Mouse (Mus musculus): ENCODE measurements around the gene Impdh1. TPM values are rescaled to one million over a fixed set of nuclear protein-coding genes. Genes with fewer than 3 reads are reported as not detected.

Gene Impdh1
- polyA plus RNA-seq, 2 experiments: 5.2 to 5.8 TPM

DNA sequence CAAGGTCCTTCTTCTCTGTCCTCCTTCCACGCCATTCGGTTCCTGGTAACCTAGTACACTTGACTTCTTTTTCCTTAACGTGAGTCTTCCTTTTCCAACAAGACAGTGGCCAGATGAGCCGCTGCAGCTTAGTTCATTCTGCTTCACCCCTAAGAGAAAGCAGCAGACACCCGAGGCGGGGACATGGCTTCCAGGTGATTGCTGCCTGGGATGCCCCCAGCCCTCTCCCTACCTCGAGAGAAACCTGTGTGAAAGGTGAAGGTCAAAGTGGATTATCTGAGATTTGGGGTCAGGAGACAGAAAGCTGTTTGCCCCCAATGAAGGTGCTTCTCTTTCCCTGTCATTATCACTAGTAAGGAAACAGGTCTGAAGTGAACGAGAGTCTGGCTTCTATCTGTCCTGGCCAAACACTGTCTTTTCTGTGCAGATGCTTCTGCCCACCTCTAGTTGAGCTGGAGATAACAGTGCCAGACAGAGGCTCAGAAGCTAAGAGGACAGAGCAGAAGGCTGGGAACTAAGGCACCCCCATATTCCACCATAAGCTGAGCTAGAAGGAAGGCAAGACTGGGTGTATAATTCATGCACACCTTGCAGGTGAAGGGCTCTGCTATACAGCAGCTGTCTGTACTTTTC lies 16.8 kb downstream of the Impdh1 start:
- Histone ChIP-seq H3K27me3 (ENCODE audit: control insufficient read depth, insufficient read depth, low read length) (no peaks in the 10 kb centered on the region; the same call in none of the 2 replicates), H3K4me3 (ENCODE audit: insufficient read depth in 1 of 2, low read depth in 2 of 2, low read length in 2 of 2) (peak overlapping the region in 1 of 2 experiments; percentile 45; a peak in 2 of 4 replicates), H3K4me2 (ENCODE audit: low read depth) (peak overlapping the region; percentile 42), H3K9ac (replicated peaks) (no peak overlapping the region), H3K9me3 (ENCODE audit: control insufficient read depth, low read length) (no peaks in the 10 kb centered on the region), H3K4me1 (replicated peaks; ENCODE audit: control insufficient read depth in 2 of 2, insufficient read depth in 2 of 2, low read length in 1 of 2) (peaks cover 0 to 2% of the 10 kb centered on the region in 2 experiments; a peak in 1 of 4 replicates), H3K27ac (no peak overlapping the region), H3K36me3 (replicated peaks; ENCODE audit: control insufficient read depth, insufficient read depth, low read depth) (no peaks in the 10 kb centered on the region)
- TF ChIP-seq CTCF (IDR thresholded peaks at IDR 0.05; ENCODE audit: low read depth): no peak
- TF ChIP-seq EP300 (IDR thresholded peaks at IDR 0.05; ENCODE audit: low read depth): no peak
- peak; percentile 44; the same call in 1 of the 2 replicates for ATAC-seq (ENCODE audit: insufficient read depth)
- no peak for DNase-seq (ENCODE audit: low read depth in 3 of 3, low spot score in 3 of 3)
- 26% methylated on average over 8 of the region's 8 CpGs for WGBS (ENCODE audit: insufficient replicate concordance)

GRCm38 (mm10) chr6:29198309-29199222 lies 17.6 kb downstream of the Impdh1 start:
- H3K27me3 ChIP-seq (ENCODE audit: control insufficient read depth, insufficient read depth, low read length): no peaks in the 10 kb centered on the region; the same call in none of the 2 replicates
- no peak for TF ChIP-seq EP300 (IDR thresholded peaks at IDR 0.05; ENCODE audit: low read depth)
- peak; percentile 84 for TF ChIP-seq CTCF (IDR thresholded peaks at IDR 0.05; ENCODE audit: low read depth)
- ATAC-seq (ENCODE audit: insufficient read depth) (no peak), DNase-seq (ENCODE audit: low read depth in 3 of 3, low spot score in 3 of 3) (peak; percentile 55 to 66 (median 56))
- peaks cover 0 to 2% of the 10 kb centered on the region in 2 experiments; a peak in 1 of 4 replicates for H3K4me1 ChIP-seq (replicated peaks; ENCODE audit: control insufficient read depth in 2 of 2, insufficient read depth in 2 of 2, low read length in 1 of 2)
- H3K9me3 ChIP-seq (ENCODE audit: control insufficient read depth, low read length): no peaks in the 10 kb centered on the region
- peak overlapping the region; percentile 13 to 45; a peak in 3 of 4 replicates for H3K4me3 ChIP-seq (ENCODE audit: insufficient read depth in 1 of 2, low read depth in 2 of 2, low read length in 2 of 2)
- H3K4me2 ChIP-seq (ENCODE audit: low read depth): peak overlapping the region; percentile 42
- no peak overlapping the region for H3K27ac ChIP-seq
- H3K36me3 ChIP-seq (replicated peaks; ENCODE audit: control insufficient read depth, insufficient read depth, low read depth): no peaks in the 10 kb centered on the region
- no peak overlapping the region for H3K9ac ChIP-seq (replicated peaks)
- WGBS (ENCODE audit: insufficient replicate concordance): 14% methylated on average over 25 of the region's 25 CpGs

DNA sequence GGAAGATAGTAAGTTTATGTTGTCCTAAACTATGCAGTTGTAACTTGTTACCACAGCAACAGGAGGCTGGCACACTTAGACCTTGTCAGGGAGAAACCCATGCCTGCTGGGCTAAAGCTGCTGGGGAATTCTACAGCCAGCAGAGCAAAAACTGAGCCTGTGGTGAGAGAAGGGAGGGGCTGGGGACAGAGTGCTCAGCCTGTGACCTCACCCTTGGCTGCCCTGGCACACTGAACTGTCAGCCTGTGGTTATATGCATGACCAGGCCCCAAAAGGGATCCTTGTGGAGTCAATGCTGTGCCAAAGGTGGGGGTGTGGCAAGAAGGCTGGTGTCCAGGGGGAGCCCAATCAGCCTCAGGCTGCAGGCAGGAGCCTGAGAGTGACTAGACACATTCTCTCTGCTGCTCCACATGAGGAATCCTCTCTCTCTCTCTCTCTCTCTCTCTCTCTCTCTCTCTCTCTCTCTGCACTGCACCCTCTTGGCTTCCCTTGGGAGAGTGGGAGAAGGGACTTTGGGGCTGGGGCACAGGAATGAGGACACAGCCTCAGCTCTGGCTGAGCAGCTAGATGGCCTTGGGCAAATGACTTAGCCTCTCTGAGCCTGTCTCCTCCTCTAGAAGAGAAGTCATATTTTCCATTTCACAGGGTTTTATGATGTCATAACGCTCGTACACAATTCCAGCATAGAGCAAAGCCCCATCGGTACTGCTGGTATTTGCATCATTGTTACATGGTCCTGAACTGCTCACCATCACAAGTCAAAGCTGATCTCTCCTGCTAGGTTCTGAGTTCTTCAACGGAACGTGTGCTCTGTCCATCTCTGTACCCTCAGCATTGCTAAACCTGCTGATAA lies 20.1 kb downstream of the Impdh1 start:
- no peak overlapping the region for H3K9ac ChIP-seq (replicated peaks)
- H3K4me1 ChIP-seq (replicated peaks; ENCODE audit: control insufficient read depth in 2 of 2, insufficient read depth in 2 of 2, low read length in 1 of 2): peaks cover 0 to 2% of the 10 kb centered on the region in 2 experiments; a peak in 1 of 4 replicates
- H3K27ac ChIP-seq: no peak overlapping the region
- H3K27me3 ChIP-seq (ENCODE audit: control insufficient read depth, insufficient read depth, low read length): no peaks in the 10 kb centered on the region; the same call in none of the 2 replicates
- H3K36me3 ChIP-seq (replicated peaks; ENCODE audit: control insufficient read depth, insufficient read depth, low read depth): no peaks in the 10 kb centered on the region
- H3K9me3 ChIP-seq (ENCODE audit: control insufficient read depth, low read length): no peaks in the 10 kb centered on the region
- WGBS (ENCODE audit: insufficient replicate concordance): 57% methylated on average over 5 of the region's 5 CpGs
- no peak for TF ChIP-seq CTCF (IDR thresholded peaks at IDR 0.05; ENCODE audit: low read depth)
- no peak for TF ChIP-seq EP300 (IDR thresholded peaks at IDR 0.05; ENCODE audit: low read depth)
- ATAC-seq (ENCODE audit: insufficient read depth): no peak
- H3K4me3 ChIP-seq (ENCODE audit: insufficient read depth in 1 of 2, low read depth in 2 of 2, low read length in 2 of 2): no peak overlapping the region
- no peak overlapping the region for H3K4me2 ChIP-seq (ENCODE audit: low read depth)
- no peak for DNase-seq (ENCODE audit: low read depth in 3 of 3, low spot score in 3 of 3)

DNA sequence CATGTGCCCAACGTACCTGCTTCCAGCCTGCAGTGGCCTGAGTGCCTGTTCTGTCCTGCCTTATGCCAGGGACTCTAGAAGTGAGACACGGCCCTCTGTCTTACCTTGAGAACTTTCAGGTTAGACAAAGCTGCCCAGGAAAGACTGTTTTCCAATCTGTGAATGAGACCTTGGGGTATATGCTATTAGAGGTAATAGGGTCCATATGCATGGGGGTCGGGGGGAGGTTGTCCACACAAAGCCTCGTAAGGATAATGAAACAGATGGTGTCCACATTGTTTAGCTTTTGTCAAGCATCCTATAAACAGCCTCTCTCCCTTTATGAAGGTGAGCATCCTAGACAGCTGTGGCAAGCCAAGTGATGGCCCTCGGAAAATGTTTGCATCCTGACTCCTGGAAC lies 21.0 kb downstream of the Impdh1 start:
- H3K36me3 ChIP-seq (replicated peaks; ENCODE audit: control insufficient read depth, insufficient read depth, low read depth): no peaks in the 10 kb centered on the region
- H3K4me3 ChIP-seq (ENCODE audit: insufficient read depth in 1 of 2, low read depth in 2 of 2, low read length in 2 of 2): no peak overlapping the region
- no peaks in the 10 kb centered on the region for H3K9me3 ChIP-seq (ENCODE audit: control insufficient read depth, low read length)
- ATAC-seq (ENCODE audit: insufficient read depth) (no peak), DNase-seq (ENCODE audit: low read depth in 3 of 3, low spot score in 3 of 3) (no peak)
- WGBS (ENCODE audit: insufficient replicate concordance): 51% methylated on average over 5 of the region's 5 CpGs
- no peaks in the 10 kb centered on the region; the same call in none of the 2 replicates for H3K27me3 ChIP-seq (ENCODE audit: control insufficient read depth, insufficient read depth, low read length)
- TF ChIP-seq EP300 (IDR thresholded peaks at IDR 0.05; ENCODE audit: low read depth) (no peak), CTCF (IDR thresholded peaks at IDR 0.05; ENCODE audit: low read depth) (no peak)
- peaks cover 0 to 2% of the 10 kb centered on the region in 2 experiments; a peak in 1 of 4 replicates for H3K4me1 ChIP-seq (replicated peaks; ENCODE audit: control insufficient read depth in 2 of 2, insufficient read depth in 2 of 2, low read length in 1 of 2)
- no peak overlapping the region for H3K9ac ChIP-seq (replicated peaks)
- no peak overlapping the region for H3K4me2 ChIP-seq (ENCODE audit: low read depth)
- no peak overlapping the region for H3K27ac ChIP-seq

Data from liver, embryonic 14.5 days (tissue).